Mouse (Mus musculus) midbrain, embryonic 15.5 days (tissue): ENCODE results near the gene Ccdc91. TPM values are rescaled to one million over a fixed set of nuclear protein-coding genes. Genes with fewer than 3 reads are reported as not detected.

Source experiments
- ATAC-seq: fragments of 200-750 bp; cut with Nextera tagmentation; replicated peaks from 2 replicates; pipeline ENCODE4 v1.8.0; 2017; ENCODE audit warnings: moderate TSS enrichment
- H3K27ac ChIP-seq: fragments of 300-500 bp; sonication (generic); 2 replicates; pipeline ENCODE4 v1.5.1; 2015; ENCODE audit warnings: mild to moderate bottlenecking, inconsistent platforms
- H3K27me3 ChIP-seq: fragments of 300-500 bp; sonication (generic); replicated peaks from 2 replicates; pipeline ENCODE4 v1.6.1; 2015; ENCODE audit warnings: inconsistent platforms
- H3K36me3 ChIP-seq: fragments of 300-500 bp; sonication (generic); replicated peaks from 2 replicates; pipeline ENCODE4 v1.6.1; 2015; ENCODE audit warnings: inconsistent platforms
- H3K4me1 ChIP-seq: fragments of 300-500 bp; sonication (generic); 2 replicates; pipeline ENCODE4 v1.6.1; 2015; ENCODE audit warnings: inconsistent platforms
- H3K4me2 ChIP-seq: fragments of 300-500 bp; sonication (generic); 2 replicates; pipeline ENCODE4 v1.6.1; 2015; ENCODE audit warnings: inconsistent platforms, mild to moderate bottlenecking, moderate library complexity
- H3K4me3 ChIP-seq: fragments of 300-500 bp; sonication (generic); 2 replicates; pipeline ENCODE4 v1.5.1; 2015; ENCODE audit warnings: mild to moderate bottlenecking, inconsistent platforms
- H3K9ac ChIP-seq: fragments of 300-500 bp; sonication (generic); 2 replicates; pipeline ENCODE4 v1.6.1; 2015; ENCODE audit warnings: mild to moderate bottlenecking, inconsistent platforms
- H3K9me3 ChIP-seq: fragments of 300-500 bp; sonication (generic); 2 replicates; pipeline ENCODE4 v1.6.1; 2016; ENCODE audit warnings: inconsistent platforms
- WGBS: fragments of 180-500 bp; shearing (Covaris S2); methylation state at CpG from one replicate; pipeline ENCODE4 v1.1.7; 2015; ENCODE audit warnings: mixed read lengths; 5-methylcytosine and 5-hydroxymethylcytosine counted together
- polyA plus RNA-seq: library from polyadenylated mRNA; unstranded; fragments of >200 nt; fragmentation: Nextera tagmentation; extraction: Ambion mirVana; gene quantifications from 2 replicates; pipeline ENCODE4 v1.2.1, GENCODE M21; 2015

Ccdc91 gene
- polyA plus RNA-seq, 1 experiment from 2014 or later: 46.7 TPM

GRCm38 (mm10) chr6:147510516-147510915, 34.9 kb downstream of the Ccdc91 start:
- H3K27ac ChIP-seq: no peak overlapping the region
- no peaks in the 10 kb centered on the region for H3K27me3 ChIP-seq
- no peaks in the 10 kb centered on the region for H3K36me3 ChIP-seq
- no peaks in the 10 kb centered on the region for H3K4me1 ChIP-seq
- H3K9ac ChIP-seq: no peak overlapping the region
- no peak overlapping the region for H3K4me2 ChIP-seq
- H3K9me3 ChIP-seq: no peaks in the 10 kb centered on the region
- H3K4me3 ChIP-seq: no peak overlapping the region
- ATAC-seq: no peak
- WGBS: 96% methylated on average over 2 of the region's 2 CpGs

- Histone ChIP-seq H3K27me3 (no peaks in the 10 kb centered on the region), H3K4me1 (no peaks in the 10 kb centered on the region)
Measured at GRCm38 (mm10) chr6:147517909-147518308, 42.3 kb downstream of the Ccdc91 start.

DNA sequence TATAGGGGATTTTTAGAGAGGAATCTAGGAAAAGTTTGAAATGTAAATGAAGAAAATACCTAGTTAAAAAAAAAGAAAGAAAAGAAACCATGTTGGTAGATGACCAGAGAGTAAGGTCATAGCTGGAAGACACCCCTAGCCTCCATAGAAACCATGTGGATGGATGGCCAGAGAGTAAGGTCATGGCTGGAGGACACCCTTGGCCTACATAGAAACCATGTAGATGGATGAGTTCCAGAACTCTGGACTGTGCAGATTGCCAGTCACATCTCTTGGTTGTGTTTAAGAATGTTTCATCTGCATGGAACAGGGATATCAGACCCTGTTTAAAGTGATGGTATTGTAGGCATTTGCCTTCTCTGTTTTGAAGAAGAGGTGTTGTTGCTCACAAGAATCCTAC, 49.6 kb downstream of the Ccdc91 start:
- ATAC-seq: no peak

More at GRCm38 (mm10) chr6:147517909-147518308, 42.3 kb downstream of the Ccdc91 start:
- 74% methylated on average over 8 of the region's 8 CpGs for WGBS
- H3K4me3 ChIP-seq: no peak overlapping the region
- no peaks in the 10 kb centered on the region for H3K36me3 ChIP-seq
- no peak overlapping the region for H3K27ac ChIP-seq
- H3K4me2 ChIP-seq: no peak overlapping the region
- no peak overlapping the region for H3K9ac ChIP-seq
- H3K9me3 ChIP-seq: no peaks in the 10 kb centered on the region
- ATAC-seq: no peak

GRCm38 (mm10) chr6:147534971-147535370, 59.3 kb downstream of the Ccdc91 start:
- Histone ChIP-seq H3K9ac (no peak overlapping the region), H3K4me2 (no peak overlapping the region), H3K9me3 (no peaks in the 10 kb centered on the region), H3K4me1 (no peaks in the 10 kb centered on the region), H3K27ac (no peak overlapping the region), H3K27me3 (no peaks in the 10 kb centered on the region), H3K36me3 (no peaks in the 10 kb centered on the region), H3K4me3 (no peak overlapping the region)
- ATAC-seq: no peak
- 94% methylated on average over 5 of the region's 5 CpGs for WGBS

More for the DNA sequence above, 49.6 kb downstream of the Ccdc91 start:
- Histone ChIP-seq H3K27ac (no peak overlapping the region), H3K27me3 (no peaks in the 10 kb centered on the region), H3K4me1 (no peaks in the 10 kb centered on the region), H3K9me3 (no peaks in the 10 kb centered on the region), H3K9ac (no peak overlapping the region), H3K4me3 (no peak overlapping the region), H3K36me3 (no peaks in the 10 kb centered on the region), H3K4me2 (no peak overlapping the region)

GRCm38 (mm10) chr6:147538236-147538635, 62.6 kb downstream of the Ccdc91 start:
- no peak for ATAC-seq
- Histone ChIP-seq H3K4me1 (no peaks in the 10 kb centered on the region), H3K27ac (no peak overlapping the region), H3K9ac (no peak overlapping the region), H3K9me3 (no peaks in the 10 kb centered on the region), H3K36me3 (no peaks in the 10 kb centered on the region), H3K4me2 (no peak overlapping the region), H3K4me3 (no peak overlapping the region), H3K27me3 (no peaks in the 10 kb centered on the region)
- 94% methylated on average over 5 of the region's 5 CpGs for WGBS

- WGBS: 86% methylated on average over 7 of the region's 7 CpGs
- Histone ChIP-seq H3K4me3 (no peak overlapping the region), H3K9me3 (no peaks in the 10 kb centered on the region), H3K36me3 (no peaks in the 10 kb centered on the region), H3K9ac (no peak overlapping the region), H3K27me3 (no peaks in the 10 kb centered on the region), H3K4me1 (no peaks in the 10 kb centered on the region), H3K4me2 (no peak overlapping the region), H3K27ac (no peak overlapping the region)
- no peak for ATAC-seq
Measured at GRCm38 (mm10) chr6:147539056-147539600, 63.5 kb downstream of the Ccdc91 start.

DNA sequence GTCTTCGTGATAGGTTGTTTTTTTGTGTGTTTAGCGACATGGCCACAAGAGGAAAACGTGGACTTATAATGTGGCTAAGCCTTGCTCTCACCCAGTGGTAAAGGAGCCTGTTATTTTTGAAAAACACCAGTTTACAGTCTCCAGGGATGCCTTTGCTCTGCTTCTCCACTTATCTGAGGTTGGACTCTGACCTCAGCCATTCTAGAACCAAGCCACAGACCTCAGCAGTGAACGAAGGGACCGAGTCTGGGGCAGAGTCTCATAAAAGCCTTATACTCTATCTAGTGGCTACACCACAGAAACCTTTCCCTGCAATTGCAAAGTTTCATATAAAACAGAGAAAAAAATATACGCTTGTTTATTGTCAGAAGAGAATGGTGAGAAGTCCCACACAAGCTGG, 65.3 kb downstream of the Ccdc91 start:
- H3K36me3 ChIP-seq: no peaks in the 10 kb centered on the region
- 86% methylated on average over 6 of the region's 6 CpGs for WGBS
- H3K9ac ChIP-seq: no peak overlapping the region
- H3K4me2 ChIP-seq: no peak overlapping the region
- H3K9me3 ChIP-seq: no peaks in the 10 kb centered on the region
- no peak for ATAC-seq
- no peak overlapping the region for H3K27ac ChIP-seq
- H3K4me3 ChIP-seq: no peak overlapping the region
- no peaks in the 10 kb centered on the region for H3K4me1 ChIP-seq
- no peaks in the 10 kb centered on the region for H3K27me3 ChIP-seq

DNA sequence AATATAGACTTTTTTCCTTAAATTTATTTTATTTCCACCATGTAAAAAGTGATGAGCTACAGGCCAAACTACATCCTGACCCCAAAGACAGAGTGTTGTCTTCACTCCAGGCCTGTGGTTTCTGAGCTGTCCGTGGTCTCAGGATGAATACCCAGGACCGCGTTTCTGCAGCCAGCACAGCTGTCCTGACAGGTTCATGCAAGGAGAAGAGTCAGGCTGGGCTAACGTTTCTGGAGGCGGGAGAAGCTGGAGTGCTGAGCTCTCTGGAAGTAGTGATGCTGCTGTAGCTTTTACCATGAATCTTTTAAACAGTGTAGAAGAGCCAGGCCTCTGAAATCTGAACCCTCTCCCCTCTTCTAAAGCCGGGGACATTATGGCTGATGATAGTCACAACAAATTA, 80.0 kb downstream of the Ccdc91 start:
- Histone ChIP-seq H3K4me1 (no peaks in the 10 kb centered on the region), H3K27me3 (no peaks in the 10 kb centered on the region), H3K4me3 (no peak overlapping the region), H3K27ac (no peak overlapping the region), H3K9me3 (no peaks in the 10 kb centered on the region), H3K36me3 (no peaks in the 10 kb centered on the region), H3K4me2 (no peak overlapping the region), H3K9ac (no peak overlapping the region)
- WGBS: 86% methylated on average over 6 of the region's 6 CpGs
- no peak for ATAC-seq

- Histone ChIP-seq H3K4me1 (no peaks in the 10 kb centered on the region), H3K27me3 (no peaks in the 10 kb centered on the region), H3K4me2 (no peak overlapping the region), H3K36me3 (no peaks in the 10 kb centered on the region), H3K9me3 (no peaks in the 10 kb centered on the region), H3K4me3 (no peak overlapping the region), H3K27ac (no peak overlapping the region), H3K9ac (no peak overlapping the region)
- no peak for ATAC-seq
- WGBS: 75% methylated on average over 3 of the region's 3 CpGs
Measured at GRCm38 (mm10) chr6:147559316-147559715, 83.7 kb downstream of the Ccdc91 start.

DNA sequence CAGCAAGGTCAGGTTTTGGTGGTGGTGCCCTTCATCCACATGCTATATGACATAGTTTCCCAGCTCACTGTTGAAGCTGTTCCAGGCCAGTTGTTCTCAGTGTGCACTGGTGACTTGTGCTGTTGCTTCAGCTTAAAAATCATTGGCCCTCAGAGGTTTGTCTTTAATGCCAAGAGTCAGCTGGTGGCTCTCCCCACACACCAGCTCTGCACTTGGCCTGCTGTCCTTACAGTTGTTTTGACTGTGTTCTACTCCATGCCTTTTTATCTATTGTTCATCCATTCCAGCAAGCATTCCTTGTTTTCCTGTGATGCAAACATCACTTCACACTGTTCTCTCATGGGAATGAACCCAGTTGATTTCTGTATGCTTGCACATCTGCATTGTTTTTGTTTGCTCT, 84.8 kb downstream of the Ccdc91 start:
- Histone ChIP-seq H3K36me3 (no peaks in the 10 kb centered on the region), H3K27me3 (no peaks in the 10 kb centered on the region), H3K4me1 (no peaks in the 10 kb centered on the region), H3K9me3 (no peaks in the 10 kb centered on the region), H3K9ac (no peak overlapping the region), H3K4me3 (no peak overlapping the region), H3K4me2 (no peak overlapping the region), H3K27ac (no peak overlapping the region)
- no peak for ATAC-seq

- no peak overlapping the region for H3K27ac ChIP-seq
- no peak overlapping the region for H3K9ac ChIP-seq
- no peaks in the 10 kb centered on the region for H3K36me3 ChIP-seq
- H3K9me3 ChIP-seq: no peaks in the 10 kb centered on the region
- H3K4me2 ChIP-seq: no peak overlapping the region
- H3K27me3 ChIP-seq: no peaks in the 10 kb centered on the region
- H3K4me1 ChIP-seq: no peaks in the 10 kb centered on the region
- no peak for ATAC-seq
- H3K4me3 ChIP-seq: no peak overlapping the region
- 94% methylated on average over 5 of the region's 5 CpGs for WGBS
Measured at GRCm38 (mm10) chr6:147569246-147569645, 93.6 kb downstream of the Ccdc91 start.

DNA sequence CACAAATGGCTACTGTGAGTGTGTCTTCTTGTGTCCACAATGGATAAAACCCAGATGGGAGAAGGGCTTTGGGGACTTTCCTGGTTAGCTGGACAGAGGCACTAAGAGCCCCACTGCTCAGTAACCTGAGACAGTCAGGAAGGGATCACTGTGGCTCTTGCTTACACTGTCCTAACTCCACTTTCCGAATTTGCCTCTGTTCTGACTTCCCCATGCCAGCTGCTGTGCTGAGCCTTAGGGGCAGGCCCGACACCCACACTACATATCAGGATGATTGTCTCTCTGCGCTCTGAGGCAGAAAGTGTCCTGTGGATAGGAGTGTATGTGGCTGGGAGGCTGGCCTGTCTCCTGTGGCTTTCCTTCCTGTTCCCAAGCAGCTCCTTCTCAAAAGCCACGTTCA, 97.5 kb downstream of the Ccdc91 start:
- Histone ChIP-seq H3K4me2 (no peak overlapping the region), H3K9ac (no peak overlapping the region), H3K27me3 (no peaks in the 10 kb centered on the region), H3K27ac (no peak overlapping the region), H3K9me3 (no peaks in the 10 kb centered on the region), H3K36me3 (no peaks in the 10 kb centered on the region), H3K4me1 (no peaks in the 10 kb centered on the region), H3K4me3 (no peak overlapping the region)
- no peak for ATAC-seq
- 69% methylated on average over 4 of the region's 4 CpGs for WGBS

DNA sequence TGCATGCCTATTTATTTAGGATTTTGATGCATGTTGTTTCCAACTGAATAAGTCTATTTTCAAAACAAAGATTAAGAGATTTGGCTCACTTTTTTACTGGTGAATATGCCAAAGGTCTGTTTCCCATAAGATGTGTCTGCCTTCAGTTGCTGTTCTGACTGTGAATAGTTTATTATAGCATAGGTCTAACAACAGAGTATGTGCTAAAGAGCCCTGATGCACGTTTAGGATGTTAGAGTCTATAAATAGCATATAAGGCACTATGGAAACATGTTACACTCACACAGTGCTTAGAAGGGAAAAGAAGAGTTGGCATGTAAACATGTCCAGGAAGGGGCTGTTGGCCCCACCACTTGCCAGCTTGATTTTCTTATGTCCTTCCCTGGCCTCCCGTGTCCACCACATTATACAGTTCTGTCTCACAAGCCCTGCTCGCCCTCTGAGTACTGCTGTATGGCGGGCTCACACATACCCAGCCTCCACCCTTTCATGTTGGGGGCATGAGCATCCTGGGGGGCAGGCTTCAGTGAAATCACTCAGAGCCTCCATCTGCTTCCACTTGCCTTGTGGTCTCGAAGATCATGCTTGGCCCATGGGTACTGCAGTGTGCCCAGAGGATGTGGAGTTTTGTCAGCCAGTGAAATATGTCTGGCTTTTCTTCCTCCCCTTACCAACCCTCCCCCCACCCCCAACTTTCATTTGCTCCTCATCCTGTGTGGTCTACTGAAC, 99.0 kb downstream of the Ccdc91 start:
- Histone ChIP-seq H3K4me3 (no peak overlapping the region), H3K27ac (no peak overlapping the region), H3K9ac (no peak overlapping the region), H3K9me3 (no peaks in the 10 kb centered on the region), H3K4me1 (no peaks in the 10 kb centered on the region), H3K27me3 (no peaks in the 10 kb centered on the region), H3K36me3 (no peaks in the 10 kb centered on the region), H3K4me2 (no peak overlapping the region)
- ATAC-seq: no peak
- WGBS: 72% methylated on average over 5 of the region's 5 CpGs
